Comparison of ENCODE assay signal across 9 mouse cellular contexts in genomic region chr7:99562478-99562877, GRCm38 (mm10). TPM values are rescaled to one million over a fixed set of nuclear protein-coding genes. Genes with fewer than 3 reads are reported as not detected.
A peak's percentile ranks its signal among the peaks of the same experiment; 100 is the strongest.
DNase-seq lines count a peak whose midpoint lies in the region; ATAC-seq and TF ChIP-seq lines count a peak whose summit lies in the region.
"Had no signal": no experiment of that assay in that cellular context is flagged by ENCODE, and none has a peak within 500 bp of the region (broad histone marks: within the 10 kb centered on the region; RNA-seq: fewer than 3 reads in every experiment).

No protein-coding gene starts in this region.

- ATAC-seq in midbrain, embryonic 11.5 days (ENCODE audit: low FRiP score), result no peak
- ATAC-seq in kidney, postnatal 0 days (replicated peaks; ENCODE audit: low FRiP score, low read depth), result no peak
- no peak for ATAC-seq in midbrain, postnatal 0 days (ENCODE audit: low FRiP score)

- no peaks in the 10 kb centered on the region for H3K36me3 ChIP-seq in midbrain, embryonic 10.5 days
- H3K36me3 ChIP-seq in midbrain, embryonic 11.5 days (ENCODE audit: control insufficient read depth, insufficient read depth, low read length), result no peaks in the 10 kb centered on the region
- H3K36me3 ChIP-seq in kidney, postnatal 0 days (ENCODE audit: insufficient read depth, low read length), result no peaks in the 10 kb centered on the region
- no peaks in the 10 kb centered on the region for H3K36me3 ChIP-seq in midbrain, postnatal 0 days (ENCODE audit: insufficient read depth, low read length)
- H3K36me3 ChIP-seq: neural tube, embryonic 12.5 days had no signal

- WGBS in midbrain, embryonic 10.5 days, result 44% methylated on average over 5 of the region's 5 CpGs
- 44% methylated on average over 5 of the region's 5 CpGs for WGBS in midbrain, embryonic 11.5 days
- 28% methylated on average over 5 of the region's 5 CpGs for WGBS in kidney, postnatal 0 days
- 12% methylated on average over 5 of the region's 5 CpGs for WGBS in midbrain, postnatal 0 days

- peaks cover 68% of the 10 kb centered on the region for H3K4me1 ChIP-seq in midbrain, embryonic 10.5 days
- H3K4me1 ChIP-seq in midbrain, embryonic 11.5 days (ENCODE audit: control insufficient read depth, insufficient read depth, low read length), result peaks cover 20% of the 10 kb centered on the region
- peaks cover 31% of the 10 kb centered on the region for H3K4me1 ChIP-seq in kidney, postnatal 0 days (replicated peaks; ENCODE audit: insufficient read depth, low read length)
- H3K4me1 ChIP-seq in midbrain, postnatal 0 days (ENCODE audit: insufficient read depth, low read length), result peaks cover 25% of the 10 kb centered on the region

- H3K27ac ChIP-seq in midbrain, embryonic 10.5 days (replicated peaks), result peak overlapping the region; percentile 53
- no peak overlapping the region for H3K27ac ChIP-seq in midbrain, embryonic 11.5 days (ENCODE audit: low read depth, low read length)
- H3K27ac ChIP-seq in kidney, postnatal 0 days, result 0 out of 2 replicates have a peak overlapping the region, but pooled peaks have one; percentile 34
- H3K27ac ChIP-seq in midbrain, postnatal 0 days (ENCODE audit: low read depth, low read length), result 0 out of 2 replicates have a peak overlapping the region, but pooled peaks have one; percentile 1
- H3K27ac ChIP-seq: neural tube, embryonic 12.5 days had no signal

- H3K27me3 ChIP-seq in midbrain, embryonic 10.5 days (ENCODE audit: low read depth, poor library complexity, severe bottlenecking), result peaks cover 31% of the 10 kb centered on the region; the same call in 1 of the 2 replicates
- no peaks in the 10 kb centered on the region for H3K27me3 ChIP-seq in midbrain, embryonic 11.5 days (ENCODE audit: control insufficient read depth, insufficient read depth, low read length)
- H3K27me3 ChIP-seq in kidney, postnatal 0 days (ENCODE audit: insufficient read depth, low read length), result no peaks in the 10 kb centered on the region
- no peaks in the 10 kb centered on the region for H3K27me3 ChIP-seq in midbrain, postnatal 0 days (ENCODE audit: insufficient read depth, low read length)
- H3K27me3 ChIP-seq: neural tube, embryonic 12.5 days had no signal

- no peak overlapping the region for H3K4me2 ChIP-seq in midbrain, embryonic 11.5 days
- no peak overlapping the region for H3K4me2 ChIP-seq in kidney, postnatal 0 days (ENCODE audit: low read length)
- no peak overlapping the region for H3K4me2 ChIP-seq in midbrain, postnatal 0 days (ENCODE audit: low read depth, low read length, poor library complexity, severe bottlenecking)
- H3K4me2 ChIP-seq: neural tube, embryonic 12.5 days had no signal

- H3K9ac ChIP-seq in midbrain, embryonic 11.5 days (ENCODE audit: low read length), result no peak overlapping the region
- no peak overlapping the region for H3K9ac ChIP-seq in kidney, postnatal 0 days (ENCODE audit: low read depth, low read length)
- H3K9ac ChIP-seq in midbrain, postnatal 0 days (replicated peaks; ENCODE audit: low read length, poor library complexity, severe bottlenecking), result no peak overlapping the region
- H3K9ac ChIP-seq: neural tube, embryonic 12.5 days had no signal

- no peaks in the 10 kb centered on the region for H3K9me3 ChIP-seq in midbrain, embryonic 10.5 days (replicated peaks)
- no peaks in the 10 kb centered on the region for H3K9me3 ChIP-seq in midbrain, embryonic 11.5 days (ENCODE audit: control insufficient read depth, low read length)
- H3K9me3 ChIP-seq in kidney, postnatal 0 days (replicated peaks; ENCODE audit: low read length), result no peaks in the 10 kb centered on the region
- H3K9me3 ChIP-seq in midbrain, postnatal 0 days (ENCODE audit: low read length), result no peaks in the 10 kb centered on the region
- H3K9me3 ChIP-seq: neural tube, embryonic 12.5 days had no signal

- no peak overlapping the region for H3K4me3 ChIP-seq in midbrain, embryonic 10.5 days
- no peak overlapping the region for H3K4me3 ChIP-seq in midbrain, embryonic 11.5 days (ENCODE audit: low read depth, low read length)
- no peak overlapping the region for H3K4me3 ChIP-seq in kidney, postnatal 0 days (replicated peaks; ENCODE audit: low read depth, low read length)
- H3K4me3 ChIP-seq in midbrain, postnatal 0 days (ENCODE audit: low read depth, low read length), result no peak overlapping the region

- TF ChIP-seq CTCF in kidney, postnatal 0 days (IDR thresholded peaks at IDR 0.05; ENCODE audit: low read depth), result no peak
- no peak for TF ChIP-seq CTCF in midbrain, postnatal 0 days (IDR thresholded peaks at IDR 0.05)

- DNase-seq in embryo, embryonic 10 days (ENCODE audit: low spot score), result peak; percentile 40
- DNase-seq in embryo, embryonic 11 days, result no peak
- DNase-seq in midbrain, embryonic 10.5 days (ENCODE audit: low spot score), result no peak
- no peak for DNase-seq in midbrain, embryonic 11.5 days (ENCODE audit: low spot score, missing footprints)
- peak; percentile 57 for DNase-seq in kidney, postnatal 0 days (ENCODE audit: low spot score)
- peak; percentile 58 for DNase-seq in midbrain, postnatal 0 days (ENCODE audit: low spot score)
- no peak for DNase-seq in thymus, postnatal 36 days
- DNase-seq in spleen, adult 12 weeks (ENCODE audit: low spot score), result no peak

RNA-seq across cellular contexts. Expression of gene Arrb1, which starts 27.2 kb away (rescaled TPM):
- polyA plus RNA-seq in midbrain, embryonic 10.5 days (2016; fragmentation: Nextera tagmentation; extraction: Ambion mirVana), result 9.8 and 10.1 TPM in 2 replicates
- 4.1 and 4.6 TPM in 2 replicates for polyA plus RNA-seq in midbrain, embryonic 11.5 days (2014; fragmentation: Nextera tagmentation; extraction: Ambion mirVana)
- 6.6 and 7.6 TPM in 2 replicates for polyA plus RNA-seq in kidney, postnatal 0 days (2015; fragmentation: Nextera tagmentation; extraction: Ambion mirVana)
- total RNA-seq in midbrain, postnatal 0 days (2014; rRNA removed), result 118 and 163 TPM in 2 replicates
- 14.2 and 15.0 TPM in 2 replicates for polyA plus RNA-seq in midbrain, postnatal 0 days (2015; fragmentation: Nextera tagmentation; extraction: Ambion mirVana)

Comparison
In these comparisons a context has a peak if more than half of its experiments do, and no peak if none do; other contexts are left out.
1. DNase-seq: peak in embryo, embryonic 10 days (single experiment), kidney, postnatal 0 days (single experiment) and midbrain, postnatal 0 days (single experiment); none in embryo, embryonic 11 days (single experiment), midbrain, embryonic 10.5 days (single experiment), midbrain, embryonic 11.5 days (single experiment), thymus, postnatal 36 days (0 of 2) and spleen, adult 12 weeks (single experiment).